In the genomic region with DNA sequence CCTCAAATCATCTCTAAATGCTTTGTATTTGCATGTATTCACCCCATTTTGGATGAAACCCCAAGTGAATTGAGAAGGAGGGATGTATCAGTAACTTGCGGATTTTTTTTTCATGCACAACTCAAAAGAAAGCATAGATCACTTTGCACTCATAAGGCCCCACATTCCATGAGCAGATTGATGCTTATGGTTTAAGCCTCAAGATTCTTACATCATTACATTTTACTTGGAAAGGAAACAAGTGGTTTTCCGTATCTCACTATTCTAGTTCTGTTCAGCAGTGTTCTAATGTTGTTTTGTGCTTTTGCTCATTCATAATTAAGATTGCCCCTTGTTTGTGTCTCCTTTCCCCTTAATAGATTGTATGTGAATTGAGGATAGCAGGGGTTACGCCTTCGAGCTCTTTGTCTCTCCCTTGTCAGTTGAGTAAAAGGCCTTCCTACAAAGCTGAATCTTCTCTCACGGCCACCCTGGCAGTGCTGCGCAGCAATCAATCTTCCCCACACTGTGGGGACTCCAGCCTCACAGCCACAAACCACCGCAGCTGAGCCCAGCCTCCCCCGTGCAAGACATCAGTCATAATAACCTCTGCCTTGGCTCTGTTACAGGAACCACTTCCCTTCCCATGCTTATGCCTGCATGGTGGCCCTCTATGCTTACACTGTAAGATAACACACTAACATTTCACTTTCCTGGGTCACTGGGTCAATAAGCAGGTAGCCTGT, we compare ENCODE assay signal across 13 mouse cellular contexts.
DNase-seq lines count a peak whose midpoint lies in the region; ATAC-seq lines count a peak whose summit lies in the region.
"Had no signal": no experiment of that assay in that cellular context is flagged by ENCODE, and none has a peak within 500 bp of the region (broad histone marks: within the 10 kb centered on the region; RNA-seq: fewer than 3 reads in every experiment).

No protein-coding gene starts in this region.

- 15% methylated on average over 8 of the region's 8 CpGs for WGBS in hindbrain, embryonic 14.5 days
- WGBS in midbrain, embryonic 16.5 days, result 33% methylated on average over 8 of the region's 8 CpGs
- 58% methylated on average over 8 of the region's 8 CpGs for WGBS in liver, embryonic 11.5 days

- no peaks in the 10 kb centered on the region for H3K9me3 ChIP-seq in hindbrain, embryonic 14.5 days (ENCODE audit: control insufficient read depth, low read length)
- H3K9me3 ChIP-seq in midbrain, embryonic 16.5 days (replicated peaks; ENCODE audit: control insufficient read depth, low read length, poor library complexity, severe bottlenecking), result no peaks in the 10 kb centered on the region
- no peaks in the 10 kb centered on the region for H3K9me3 ChIP-seq in liver, embryonic 11.5 days (ENCODE audit: control insufficient read depth, low read length)
- H3K9me3 ChIP-seq: liver, embryonic 15.5 days had no signal

- H3K4me1 ChIP-seq in hindbrain, embryonic 14.5 days (replicated peaks; ENCODE audit: control insufficient read depth, insufficient read depth, low read length), result peaks cover 16% of the 10 kb centered on the region
- peaks cover 10% of the 10 kb centered on the region; the same call in 1 of the 2 replicates for H3K4me1 ChIP-seq in midbrain, embryonic 16.5 days (ENCODE audit: control insufficient read depth, insufficient read depth, low read length)
- no peaks in the 10 kb centered on the region for H3K4me1 ChIP-seq in liver, embryonic 11.5 days (replicated peaks; ENCODE audit: control insufficient read depth, insufficient read depth, low read length)
- H3K4me1 ChIP-seq: liver, embryonic 15.5 days had no signal

- peak; percentile 93; the same call in 1 of the 2 replicates for ATAC-seq in hindbrain, embryonic 14.5 days (ENCODE audit: low FRiP score)
- peak; percentile 55; the same call in 1 of the 2 replicates for ATAC-seq in midbrain, embryonic 16.5 days
- ATAC-seq in megakaryocyte-erythroid progenitor cell, adult 5-6 weeks (replicated peaks; ENCODE audit: low FRiP score, low TSS enrichment, poor library complexity, severe bottlenecking), result no peak; the same call in 1 of the 2 replicates
- ATAC-seq in liver, embryonic 11.5 days (replicated peaks; ENCODE audit: low FRiP score), result no peak

- no peak overlapping the region for H3K9ac ChIP-seq in hindbrain, embryonic 14.5 days
- H3K9ac ChIP-seq in midbrain, embryonic 16.5 days (ENCODE audit: low read depth, low read length), result no peak overlapping the region
- no peak overlapping the region for H3K9ac ChIP-seq in liver, embryonic 11.5 days (ENCODE audit: low read depth, low read length)
- H3K9ac ChIP-seq: liver, embryonic 15.5 days had no signal

- no peak overlapping the region; the same call in 1 of the 2 replicates for H3K4me2 ChIP-seq in hindbrain, embryonic 14.5 days (replicated peaks)
- H3K4me2 ChIP-seq in midbrain, embryonic 16.5 days (ENCODE audit: low read length), result no peak overlapping the region
- no peak overlapping the region for H3K4me2 ChIP-seq in liver, embryonic 11.5 days
- H3K4me2 ChIP-seq: liver, embryonic 15.5 days had no signal

- peak; percentile 3 for DNase-seq in kidney, postnatal 4 days
- DNase-seq in kidney, postnatal 36 days, result no peak
- DNase-seq in embryo, embryonic 10.5 days (ENCODE audit: low spot score), result peak; percentile 54
- DNase-seq in hindbrain, embryonic 14.5 days (ENCODE audit: low spot score), result peak; percentile 62
- DNase-seq in liver, embryonic 11.5 days (ENCODE audit: low spot score), result no peak
- DNase-seq in MN1 (ENCODE audit: low spot score), result no peak
- DNase-seq: gastrocnemius, postnatal 36 days; heart, postnatal 36 days; layer of hippocampus, adult 9-11 months; thymus, postnatal 4 days had no signal

- no peaks in the 10 kb centered on the region for H3K36me3 ChIP-seq in hindbrain, embryonic 14.5 days (replicated peaks; ENCODE audit: control insufficient read depth, insufficient read depth)
- no peaks in the 10 kb centered on the region for H3K36me3 ChIP-seq in midbrain, embryonic 16.5 days (ENCODE audit: control insufficient read depth, insufficient read depth, low read length)
- no peaks in the 10 kb centered on the region for H3K36me3 ChIP-seq in liver, embryonic 11.5 days (ENCODE audit: control insufficient read depth, insufficient read depth, low read length)
- H3K36me3 ChIP-seq: liver, embryonic 15.5 days had no signal

- H3K4me3 ChIP-seq in hindbrain, embryonic 14.5 days (replicated peaks; ENCODE audit: low read length), result no peak overlapping the region
- H3K4me3 ChIP-seq in midbrain, embryonic 16.5 days (ENCODE audit: low read depth, low read length), result no peak overlapping the region
- no peak overlapping the region for H3K4me3 ChIP-seq in liver, embryonic 11.5 days (ENCODE audit: low read depth, low read length)
- H3K4me3 ChIP-seq: liver, embryonic 15.5 days had no signal

- H3K27ac ChIP-seq in hindbrain, embryonic 14.5 days, result peak overlapping the region; percentile 39; the same call in 1 of the 2 replicates
- no peak overlapping the region for H3K27ac ChIP-seq in midbrain, embryonic 16.5 days (ENCODE audit: low read length)
- no peak overlapping the region for H3K27ac ChIP-seq in liver, embryonic 11.5 days (ENCODE audit: low read depth, low read length)
- H3K27ac ChIP-seq: liver, embryonic 15.5 days had no signal

- H3K27me3 ChIP-seq in hindbrain, embryonic 14.5 days (ENCODE audit: control insufficient read depth, insufficient read depth, low read length), result no peaks in the 10 kb centered on the region
- H3K27me3 ChIP-seq in midbrain, embryonic 16.5 days (ENCODE audit: control insufficient read depth, insufficient read depth, low read depth, low read length), result no peaks in the 10 kb centered on the region
- no peaks in the 10 kb centered on the region for H3K27me3 ChIP-seq in liver, embryonic 11.5 days (replicated peaks; ENCODE audit: control insufficient read depth, insufficient read depth, low read length)
- H3K27me3 ChIP-seq: liver, embryonic 15.5 days had no signal

Comparison
In these comparisons a context has a peak if more than half of its experiments do, and no peak if none do; other contexts are left out.
1. DNase-seq: peak in kidney, postnatal 4 days (2 of 2), embryo, embryonic 10.5 days (single experiment) and hindbrain, embryonic 14.5 days (single experiment); none in kidney, postnatal 36 days (0 of 2), liver, embryonic 11.5 days (single experiment) and MN1 (single experiment).
2. ATAC-seq: peak in hindbrain, embryonic 14.5 days (single experiment) and midbrain, embryonic 16.5 days (single experiment); none in megakaryocyte-erythroid progenitor cell, adult 5-6 weeks (single experiment) and liver, embryonic 11.5 days (single experiment).